Mouse (Mus musculus) R1 (cell line): ENCODE data around the gene Cpa2.
A peak's percentile ranks its signal among the peaks of the same experiment; 100 is the strongest.

Source experiments
- DNase-seq: peaks from one replicate; pipeline ENCODE4 v3.0.0-alpha.2; 2018; ENCODE audit warnings: low read depth, low spot score

Gene Cpa2

GRCm38 (mm10) chr6:30547656-30548306 lies 6.4 kb downstream of the Cpa2 start:
- DNase-seq, result no peak

- DNase-seq, result peak; percentile 66
Observed at GRCm38 (mm10) chr6:30549231-30549761, 7.9 kb downstream of the Cpa2 start.

- no peak for DNase-seq
Observed at GRCm38 (mm10) chr6:30550496-30551192, 9.3 kb downstream of the Cpa2 start.

- no peak for DNase-seq
Observed at GRCm38 (mm10) chr6:30551193-30551515, 9.8 kb downstream of the Cpa2 start.

GRCm38 (mm10) chr6:30551644-30552580 lies 10.5 kb downstream of the Cpa2 start:
- peak; percentile 69 for DNase-seq

- no peak for DNase-seq
Observed at GRCm38 (mm10) chr6:30552628-30553027, 11.2 kb downstream of the Cpa2 start.

- no peak for DNase-seq
Observed at GRCm38 (mm10) chr6:30553381-30554010, 12.1 kb downstream of the Cpa2 start.

GRCm38 (mm10) chr6:30554092-30554491 lies 12.7 kb downstream of the Cpa2 start:
- no peak for DNase-seq

GRCm38 (mm10) chr6:30554621-30555170 lies 13.3 kb downstream of the Cpa2 start:
- DNase-seq, result no peak

- peak; percentile 18 for DNase-seq
Observed at GRCm38 (mm10) chr6:30556080-30556479, 14.7 kb downstream of the Cpa2 start.

- DNase-seq, result no peak
Observed at GRCm38 (mm10) chr6:30559726-30560125, 18.3 kb downstream of the Cpa2 start.

GRCm38 (mm10) chr6:30562132-30562531 lies 20.8 kb downstream of the Cpa2 start:
- no peak for DNase-seq

GRCm38 (mm10) chr6:30563575-30563974 lies 22.2 kb downstream of the Cpa2 start:
- DNase-seq, result no peak

- no peak for DNase-seq
Observed at GRCm38 (mm10) chr6:30564051-30564450, 22.7 kb downstream of the Cpa2 start.

- DNase-seq, result no peak
Observed at GRCm38 (mm10) chr6:30568069-30568468, 26.7 kb downstream of the Cpa2 start, which contains the start of gene Cpa4. Gene Cpa4, plus strand, starts transcription at chr6:30568369.

GRCm38 (mm10) chr6:30569331-30569730 lies 27.9 kb downstream of the Cpa2 start:
- DNase-seq, result no peak

- no peak for DNase-seq
Observed at GRCm38 (mm10) chr6:30570012-30570411, 28.6 kb downstream of the Cpa2 start.

GRCm38 (mm10) chr6:30572456-30573311 lies 31.3 kb downstream of the Cpa2 start:
- peak; percentile 81 for DNase-seq

GRCm38 (mm10) chr6:30573380-30573779 lies 32.0 kb downstream of the Cpa2 start:
- no peak for DNase-seq

GRCm38 (mm10) chr6:30574945-30575344 lies 33.6 kb downstream of the Cpa2 start:
- no peak for DNase-seq
